Mouse (Mus musculus) cerebellum, postnatal 36 days (tissue): ENCODE measurements around the gene Rmdn2.

ENCODE experiments used
- DNase-seq, 2 experiments: peaks; one replicate each; pipeline ENCODE4 v3.0.0; 2021 to 2022; ENCODE audit warnings: mixed read lengths in 2 of 2

Rmdn2 gene

GRCm38 (mm10) chr17:79611545-79611944, at the start of gene Rmdn2:
Rmdn2 (plus strand) TSS chr17:79611863.
- no peak for DNase-seq

- DNase-seq: no peak
These were observed 48.5 kb upstream of the Rmdn2 start for GRCm38 (mm10) chr17:79563067-79563620.

GRCm38 (mm10) chr17:79563721-79564120, 47.9 kb upstream of the Rmdn2 start:
- DNase-seq: no peak

- no peak for DNase-seq
These were observed 46.3 kb upstream of the Rmdn2 start for GRCm38 (mm10) chr17:79565241-79565961.

DNA sequence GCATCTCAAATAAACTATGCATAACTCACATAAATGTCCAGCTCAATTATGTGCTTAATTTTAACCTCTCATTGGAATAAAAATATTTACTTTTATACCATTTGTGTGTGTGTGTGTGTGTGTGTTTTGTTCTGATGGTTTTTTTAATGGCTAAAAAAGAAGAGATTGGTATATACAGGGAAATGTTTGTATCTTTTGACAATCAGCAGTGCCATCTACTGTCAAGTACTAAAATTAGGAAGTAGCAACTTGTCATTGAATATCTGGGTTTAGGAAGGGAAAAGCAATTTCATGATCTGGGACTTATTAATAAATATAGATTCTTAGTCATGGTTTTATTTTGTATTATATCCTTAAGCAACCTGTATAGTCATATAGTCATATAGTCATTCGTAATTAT, 43.3 kb upstream of the Rmdn2 start:
- no peak for DNase-seq

GRCm38 (mm10) chr17:79578328-79578727, 33.3 kb upstream of the Rmdn2 start:
- DNase-seq: no peak

DNA sequence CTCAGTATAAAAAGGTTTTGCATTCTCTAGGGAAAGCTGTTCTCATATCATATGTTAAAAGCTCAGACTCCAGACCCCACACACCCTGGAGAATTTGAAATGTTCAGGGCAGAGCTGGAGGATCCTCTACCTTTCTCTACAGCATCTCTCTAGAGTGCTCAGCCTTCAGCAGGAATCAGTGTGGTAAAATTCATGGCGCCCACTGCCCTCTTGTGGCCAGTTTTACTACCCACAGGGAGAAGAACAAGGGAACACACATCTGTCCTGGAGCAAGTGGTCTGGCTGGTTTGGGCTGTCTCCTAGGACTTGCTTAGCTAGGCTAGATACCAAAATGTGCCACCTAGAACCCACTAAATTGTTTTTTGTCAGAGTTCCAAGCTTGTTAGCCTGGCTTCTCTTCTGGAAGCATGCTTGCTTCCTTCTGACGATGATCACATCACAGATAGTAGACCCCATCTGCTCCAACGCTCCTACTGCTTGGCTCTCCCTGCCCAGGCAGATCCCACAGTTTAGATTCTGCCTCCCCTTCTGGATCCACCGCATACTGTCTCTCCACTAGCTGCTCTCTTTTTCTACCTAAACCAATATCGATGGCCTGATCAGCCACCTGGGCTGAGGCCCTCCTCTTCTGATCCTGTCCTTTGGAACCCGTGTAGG, 31.3 kb upstream of the Rmdn2 start:
- DNase-seq: peak; percentile 70 to 74

DNA sequence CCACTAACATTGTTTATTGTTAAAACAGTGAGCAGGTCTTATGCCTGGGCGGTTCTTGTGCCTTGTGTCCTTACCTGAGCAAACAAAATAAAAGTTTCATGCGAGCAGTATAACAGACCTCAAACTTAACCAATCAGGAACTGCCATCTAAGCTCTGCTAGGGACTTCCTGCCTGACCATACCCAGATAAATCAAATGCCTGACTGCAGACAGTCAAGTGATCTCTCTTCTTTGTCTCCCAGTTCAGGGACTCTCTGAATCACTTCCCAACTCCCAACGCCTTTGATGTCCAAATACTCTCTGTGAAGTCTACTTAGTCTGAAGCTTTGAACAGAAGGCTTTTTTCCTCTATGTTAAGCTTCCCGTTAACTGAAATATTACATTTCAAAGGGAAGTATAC, 28.2 kb upstream of the Rmdn2 start:
- DNase-seq: no peak

DNA sequence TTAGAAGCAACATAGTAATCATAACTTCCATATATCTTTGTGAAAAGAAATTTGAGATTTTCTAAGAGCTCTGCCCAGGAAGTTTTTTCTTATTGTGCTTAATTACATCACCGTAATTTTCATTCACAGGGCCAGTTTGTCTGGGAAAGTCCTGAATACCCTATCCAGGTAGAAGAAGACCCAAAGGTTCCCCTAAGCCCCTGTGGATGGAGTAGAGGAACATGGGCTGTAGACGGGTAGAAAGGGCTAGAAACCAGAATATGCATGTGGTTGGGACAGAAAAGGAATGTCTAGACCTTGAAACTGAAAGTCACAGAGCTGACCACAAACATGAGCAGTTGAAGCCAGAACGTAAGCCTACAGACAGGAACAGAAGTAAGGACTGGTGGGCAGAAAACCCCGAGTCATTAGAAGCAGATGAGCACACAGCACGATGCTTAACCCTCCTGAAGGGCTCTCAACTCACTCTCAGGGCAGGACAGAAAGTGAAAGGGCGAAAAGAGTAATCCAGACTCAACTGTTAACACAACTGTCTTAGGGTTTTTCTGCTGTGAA, 27.3 kb upstream of the Rmdn2 start:
- DNase-seq: no peak

DNA sequence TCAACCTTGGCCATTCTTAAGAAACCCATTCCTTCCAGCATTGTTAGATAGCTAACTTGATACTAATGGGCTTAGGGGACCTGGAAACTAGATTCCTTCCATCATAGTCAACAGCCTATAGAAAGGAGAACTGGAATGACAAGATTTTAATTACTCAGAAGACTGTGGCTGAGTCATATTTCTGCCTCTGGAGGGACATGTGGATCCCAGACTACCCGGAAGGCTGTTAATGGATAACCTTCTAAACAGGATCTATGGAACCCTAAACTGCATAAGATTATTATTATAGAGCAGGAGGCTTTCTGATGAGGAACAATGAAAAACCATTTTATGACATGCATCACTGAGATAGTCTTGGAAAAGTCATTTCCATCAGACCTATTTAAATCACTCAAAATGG, 21.8 kb upstream of the Rmdn2 start:
- no peak for DNase-seq

DNA sequence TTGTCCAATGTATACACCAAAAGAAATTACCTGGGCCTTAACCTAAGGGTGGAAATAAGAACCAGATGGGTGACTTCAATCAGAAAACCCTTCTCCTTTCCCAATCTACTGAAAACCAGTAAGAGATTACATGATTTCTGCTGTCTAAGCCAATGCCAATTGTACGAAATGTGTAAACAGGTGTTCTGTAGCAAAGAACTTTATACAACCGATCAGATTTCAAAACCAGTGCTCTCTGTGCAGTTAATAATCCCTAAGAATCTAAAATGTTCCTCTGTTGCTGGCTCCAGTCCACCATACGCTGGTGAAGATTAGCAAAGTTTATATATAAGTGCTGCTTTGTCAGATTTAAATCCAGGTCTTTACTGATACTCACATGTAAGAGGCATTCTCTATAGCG, 15.7 kb upstream of the Rmdn2 start:
- no peak for DNase-seq

- DNase-seq: no peak
These were observed 13.5 kb upstream of the Rmdn2 start for GRCm38 (mm10) chr17:79598151-79598550.

DNA sequence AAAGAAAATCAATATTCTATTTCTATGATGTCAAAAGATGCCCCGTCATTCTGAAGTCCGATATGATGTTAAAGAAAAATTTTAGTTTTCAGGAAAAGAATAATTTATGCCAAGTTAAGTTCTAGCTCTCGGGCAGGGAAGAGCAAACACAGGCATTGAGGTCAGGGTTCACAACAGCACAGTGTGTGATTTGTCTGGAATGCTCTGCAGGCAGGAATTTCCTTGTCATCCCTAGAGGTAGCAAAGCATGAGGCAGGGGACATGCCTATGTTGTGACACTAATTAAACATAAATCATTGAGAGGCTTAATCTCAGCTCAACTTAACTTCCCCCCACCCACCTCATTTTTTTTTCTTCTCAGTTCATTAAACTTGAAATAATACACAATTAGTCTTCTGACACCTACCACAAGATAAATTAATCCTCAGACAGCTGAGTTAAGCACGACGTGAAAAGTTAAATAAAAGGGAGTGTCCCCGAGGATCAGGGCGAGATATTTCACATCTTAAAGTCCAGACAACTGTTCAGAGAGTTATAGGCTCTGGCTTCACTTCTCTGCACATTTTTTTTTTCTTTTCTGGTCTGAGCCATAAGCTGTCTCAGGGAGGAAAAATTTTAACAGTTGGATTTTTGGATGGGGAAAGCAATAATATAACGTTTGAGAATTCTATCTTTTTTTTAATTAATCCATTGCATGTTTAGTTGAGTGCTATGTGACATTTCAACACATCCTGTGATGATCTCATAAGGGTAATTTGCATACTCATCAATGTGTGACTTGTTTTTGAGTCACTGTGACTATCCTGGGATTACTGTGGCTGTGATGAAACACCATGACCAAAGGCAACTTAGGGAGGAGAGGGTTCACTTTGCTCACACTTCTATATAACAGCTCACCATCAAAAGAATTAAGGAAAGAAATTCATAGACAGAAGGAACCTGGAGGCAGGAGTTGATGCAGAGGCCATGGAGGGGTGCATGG, 12.8 kb upstream of the Rmdn2 start:
- DNase-seq: no peak

- no peak for DNase-seq
These were observed 11.6 kb upstream of the Rmdn2 start for GRCm38 (mm10) chr17:79600108-79600507.

GRCm38 (mm10) chr17:79602381-79602780, 9.3 kb upstream of the Rmdn2 start:
- no peak for DNase-seq

- no peak for DNase-seq
These were observed 8.2 kb upstream of the Rmdn2 start for GRCm38 (mm10) chr17:79603427-79603826.

- no peak for DNase-seq
These were observed 5.9 kb upstream of the Rmdn2 start for GRCm38 (mm10) chr17:79605794-79606193.

DNA sequence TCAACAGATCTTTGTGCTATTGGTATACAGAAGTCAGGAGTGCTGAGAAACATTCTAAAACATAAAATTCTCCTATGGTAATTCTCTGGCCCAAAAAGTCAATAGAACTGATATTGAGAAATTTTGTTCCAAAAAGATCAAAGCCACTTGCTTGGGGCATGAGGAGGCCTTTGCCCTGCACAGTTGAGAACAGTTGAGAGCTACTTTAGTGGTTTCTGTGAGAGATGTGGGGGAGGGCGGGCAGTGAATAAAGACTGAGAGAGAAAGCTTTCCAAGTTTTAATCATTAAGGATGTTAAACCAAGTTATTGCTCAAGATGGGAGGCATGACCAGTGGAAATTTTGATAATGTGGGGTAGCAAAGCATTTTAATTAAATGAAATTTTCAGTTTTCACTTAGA, 2.0 kb upstream of the Rmdn2 start:
- no peak for DNase-seq

GRCm38 (mm10) chr17:79610163-79610755, 1.4 kb upstream of the Rmdn2 start:
- no peak for DNase-seq

DNA sequence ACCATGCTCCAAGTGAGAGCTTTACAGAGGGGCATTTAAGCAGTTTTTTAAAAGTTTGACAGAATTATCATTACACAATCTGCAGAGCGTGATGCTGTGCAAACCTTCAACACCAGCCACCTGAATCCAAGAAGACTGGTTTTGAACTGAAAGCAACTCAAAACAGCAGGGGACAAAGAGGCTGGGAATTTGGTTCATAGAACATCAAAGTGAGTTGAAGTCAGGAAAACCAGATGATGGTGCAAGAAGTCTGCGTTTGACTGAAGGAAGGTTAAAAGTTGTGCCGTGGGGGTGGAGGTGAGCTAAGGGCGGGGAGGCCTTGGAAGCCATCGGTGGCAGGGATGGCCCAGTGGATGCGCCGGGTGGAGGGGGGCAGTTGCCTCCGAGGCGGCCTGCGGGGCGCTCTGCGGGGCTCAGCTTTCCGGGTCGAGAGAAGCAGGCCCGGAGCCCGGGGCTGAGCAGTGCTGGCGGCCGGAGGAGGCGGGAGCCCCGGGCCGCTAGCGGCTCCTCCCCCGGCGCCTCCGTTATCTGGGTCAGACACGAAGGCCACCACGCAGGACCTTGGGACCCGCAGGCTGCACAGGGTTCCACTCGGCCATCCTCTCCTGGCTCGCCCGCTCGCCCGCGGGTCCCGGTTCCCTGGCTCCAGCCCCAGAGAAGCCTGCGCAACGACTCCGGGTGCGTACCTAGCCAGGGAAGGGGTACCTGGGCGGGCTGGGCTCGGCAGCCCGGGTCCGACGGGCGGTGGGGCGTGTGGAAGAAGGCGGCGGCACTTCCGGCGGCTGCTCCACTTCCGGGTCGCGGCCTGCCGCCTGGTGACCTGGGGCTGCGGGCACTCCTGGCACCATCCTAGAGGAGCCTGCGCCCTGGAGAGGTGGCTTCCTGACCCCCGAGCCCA, 3.3 kb downstream of the Rmdn2 start:
- DNase-seq: peak; percentile 81 to 82

GRCm38 (mm10) chr17:79615897-79616296, 4.2 kb downstream of the Rmdn2 start:
- DNase-seq: peak in 1 of 2 experiments; percentile 8
